Mouse (Mus musculus): ENCODE measurements at regions not wholly inside any gene's neighbourhood (a gene's known extent, or its start where the extent isn't known, plus 50 kb on each side); places are given as distances from the start of the nearest gene placed in this dataset.

- no peaks in the 10 kb centered on the region for H3K9me3 ChIP-seq (ENCODE audit: control insufficient read depth, low read length)
- no peaks in the 10 kb centered on the region for H3K36me3 ChIP-seq (ENCODE audit: control insufficient read depth, insufficient read depth, low read length)
- ATAC-seq = no peak
- no peaks in the 10 kb centered on the region for H3K27me3 ChIP-seq (replicated peaks; ENCODE audit: control insufficient read depth, insufficient read depth, low read length)
- no peak overlapping the region for H3K4me3 ChIP-seq (ENCODE audit: low read length)
- no peaks in the 10 kb centered on the region for H3K4me1 ChIP-seq (ENCODE audit: control insufficient read depth, insufficient read depth, low read depth, low read length)
- 75% methylated on average over 2 of the region's 2 CpGs for WGBS
- H3K4me2 ChIP-seq (ENCODE audit: low read length) = no peak overlapping the region
- no peak overlapping the region for H3K27ac ChIP-seq (ENCODE audit: low read depth, low read length)
- no peak overlapping the region for H3K9ac ChIP-seq (ENCODE audit: low read depth, low read length)
Observed at GRCm38 (mm10) chr1:61151742-61152141, 174.0 kb downstream of the Icos start.

- Histone ChIP-seq H3K27ac (ENCODE audit: low read depth, low read length) (no peak overlapping the region), H3K4me1 (ENCODE audit: control insufficient read depth, insufficient read depth, low read depth, low read length) (no peaks in the 10 kb centered on the region), H3K27me3 (replicated peaks; ENCODE audit: control insufficient read depth, insufficient read depth, low read length) (no peaks in the 10 kb centered on the region), H3K9me3 (ENCODE audit: control insufficient read depth, low read length) (no peaks in the 10 kb centered on the region), H3K9ac (ENCODE audit: low read depth, low read length) (no peak overlapping the region), H3K4me3 (ENCODE audit: low read length) (no peak overlapping the region), H3K36me3 (ENCODE audit: control insufficient read depth, insufficient read depth, low read length) (no peaks in the 10 kb centered on the region), H3K4me2 (ENCODE audit: low read length) (no peak overlapping the region)
- no peak for ATAC-seq
- WGBS = 82% methylated on average over 5 of the region's 5 CpGs
Observed at GRCm38 (mm10) chr1:61152157-61152556, 174.4 kb downstream of the Icos start.

DNA sequence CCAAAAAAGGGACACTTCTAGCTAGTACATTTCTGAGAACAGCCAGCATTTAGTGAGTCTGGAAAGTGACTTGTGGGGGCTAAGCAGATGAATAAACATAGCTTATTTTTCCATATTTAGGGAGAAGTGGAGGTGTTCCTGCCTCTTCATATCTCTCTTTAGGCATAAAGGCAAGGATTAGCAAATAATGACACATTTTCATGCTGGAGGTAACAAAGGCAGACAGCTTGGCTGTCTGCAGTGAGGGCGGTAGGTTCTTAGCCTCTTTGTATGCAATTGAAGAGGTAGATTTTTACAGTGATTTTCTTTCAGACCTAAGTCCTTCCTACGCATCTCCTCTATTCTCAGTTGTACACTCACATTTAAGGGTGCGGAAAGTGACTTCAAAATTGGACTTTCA, 176.5 kb downstream of the Icos start:
- Histone ChIP-seq H3K9ac (ENCODE audit: low read depth, low read length) (no peak overlapping the region), H3K36me3 (ENCODE audit: control insufficient read depth, insufficient read depth, low read length) (no peaks in the 10 kb centered on the region), H3K27me3 (replicated peaks; ENCODE audit: control insufficient read depth, insufficient read depth, low read length) (no peaks in the 10 kb centered on the region), H3K4me1 (ENCODE audit: control insufficient read depth, insufficient read depth, low read depth, low read length) (no peaks in the 10 kb centered on the region), H3K27ac (ENCODE audit: low read depth, low read length) (no peak overlapping the region), H3K9me3 (ENCODE audit: control insufficient read depth, low read length) (no peaks in the 10 kb centered on the region), H3K4me2 (ENCODE audit: low read length) (no peak overlapping the region), H3K4me3 (ENCODE audit: low read length) (no peak overlapping the region)
- WGBS = 91% methylated on average over 3 of the region's 3 CpGs
- ATAC-seq = no peak

DNA sequence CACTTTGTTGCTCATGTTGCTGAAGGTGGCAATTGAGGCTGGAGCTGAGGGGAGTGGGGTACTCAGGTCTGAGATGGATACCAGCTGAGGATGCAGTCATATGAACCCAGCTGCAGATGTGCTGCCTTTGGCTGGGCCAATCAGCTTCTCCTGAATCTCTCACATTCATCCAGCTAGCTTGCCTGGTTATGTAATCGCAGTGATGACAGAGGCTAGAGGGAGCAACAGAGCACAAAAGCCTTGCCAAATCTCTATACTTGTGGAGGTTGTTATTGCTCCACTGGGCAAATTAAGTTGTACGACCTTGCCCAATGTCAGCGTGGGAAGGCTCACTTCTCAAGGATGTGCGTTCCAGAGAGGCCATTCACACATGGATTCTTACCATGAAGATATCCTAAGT, 179.5 kb downstream of the Icos start:
- no peak for ATAC-seq
- Histone ChIP-seq H3K4me1 (ENCODE audit: control insufficient read depth, insufficient read depth, low read depth, low read length) (no peaks in the 10 kb centered on the region), H3K9me3 (ENCODE audit: control insufficient read depth, low read length) (no peaks in the 10 kb centered on the region), H3K27ac (ENCODE audit: low read depth, low read length) (no peak overlapping the region), H3K27me3 (replicated peaks; ENCODE audit: control insufficient read depth, insufficient read depth, low read length) (no peaks in the 10 kb centered on the region), H3K9ac (ENCODE audit: low read depth, low read length) (no peak overlapping the region), H3K36me3 (ENCODE audit: control insufficient read depth, insufficient read depth, low read length) (no peaks in the 10 kb centered on the region), H3K4me2 (ENCODE audit: low read length) (no peak overlapping the region), H3K4me3 (ENCODE audit: low read length) (no peak overlapping the region)
- WGBS = 67% methylated on average over 4 of the region's 4 CpGs

DNA sequence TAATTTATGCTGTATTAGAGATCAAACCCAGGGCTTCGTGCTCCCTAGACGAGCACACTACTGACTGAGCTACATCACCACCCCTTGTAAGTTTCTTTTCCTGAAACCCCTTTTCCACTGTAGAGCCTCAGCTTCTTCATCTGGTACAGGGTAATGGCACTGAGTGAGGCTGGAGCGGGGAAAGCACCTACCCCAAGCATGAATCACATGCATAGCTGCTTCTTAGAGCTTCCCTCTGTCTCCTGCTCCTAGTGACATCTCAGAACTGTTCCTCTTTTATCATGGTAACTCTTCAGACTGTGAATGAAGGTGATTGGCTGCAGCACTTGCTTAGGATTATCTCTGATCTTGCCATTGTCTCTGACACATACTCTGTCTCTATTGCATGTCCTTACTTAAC, 182.8 kb downstream of the Icos start:
- H3K36me3 ChIP-seq (ENCODE audit: control insufficient read depth, insufficient read depth, low read length) = no peaks in the 10 kb centered on the region
- no peak overlapping the region for H3K27ac ChIP-seq (ENCODE audit: low read depth, low read length)
- no peaks in the 10 kb centered on the region for H3K9me3 ChIP-seq (ENCODE audit: control insufficient read depth, low read length)
- no peak overlapping the region for H3K9ac ChIP-seq (ENCODE audit: low read depth, low read length)
- H3K27me3 ChIP-seq (replicated peaks; ENCODE audit: control insufficient read depth, insufficient read depth, low read length) = no peaks in the 10 kb centered on the region
- H3K4me3 ChIP-seq (ENCODE audit: low read length) = no peak overlapping the region
- 80% methylated on average over 3 of the region's 3 CpGs for WGBS
- no peaks in the 10 kb centered on the region for H3K4me1 ChIP-seq (ENCODE audit: control insufficient read depth, insufficient read depth, low read depth, low read length)
- H3K4me2 ChIP-seq (ENCODE audit: low read length) = no peak overlapping the region
- ATAC-seq = no peak

- H3K27me3 ChIP-seq (replicated peaks; ENCODE audit: control insufficient read depth, insufficient read depth, low read length) = no peaks in the 10 kb centered on the region
- no peak overlapping the region for H3K4me2 ChIP-seq (ENCODE audit: low read length)
- H3K36me3 ChIP-seq (ENCODE audit: control insufficient read depth, insufficient read depth, low read length) = no peaks in the 10 kb centered on the region
- no peaks in the 10 kb centered on the region for H3K4me1 ChIP-seq (ENCODE audit: control insufficient read depth, insufficient read depth, low read depth, low read length)
- no peak for ATAC-seq
- 92% methylated on average over 2 of the region's 2 CpGs for WGBS
- H3K27ac ChIP-seq (ENCODE audit: low read depth, low read length) = no peak overlapping the region
- H3K9me3 ChIP-seq (ENCODE audit: control insufficient read depth, low read length) = no peaks in the 10 kb centered on the region
- H3K9ac ChIP-seq (ENCODE audit: low read depth, low read length) = no peak overlapping the region
- H3K4me3 ChIP-seq (ENCODE audit: low read length) = no peak overlapping the region
Observed at GRCm38 (mm10) chr1:61164271-61164670, 186.5 kb downstream of the Icos start.

- Histone ChIP-seq H3K4me3 (ENCODE audit: low read length) (no peak overlapping the region), H3K9ac (ENCODE audit: low read depth, low read length) (no peak overlapping the region), H3K9me3 (ENCODE audit: control insufficient read depth, low read length) (no peaks in the 10 kb centered on the region), H3K27me3 (replicated peaks; ENCODE audit: control insufficient read depth, insufficient read depth, low read length) (no peaks in the 10 kb centered on the region), H3K4me2 (ENCODE audit: low read length) (no peak overlapping the region), H3K27ac (ENCODE audit: low read depth, low read length) (no peak overlapping the region), H3K4me1 (ENCODE audit: control insufficient read depth, insufficient read depth, low read depth, low read length) (no peaks in the 10 kb centered on the region), H3K36me3 (ENCODE audit: control insufficient read depth, insufficient read depth, low read length) (no peaks in the 10 kb centered on the region)
- WGBS = 71% methylated on average over 6 of the region's 6 CpGs
- ATAC-seq = no peak
Observed at GRCm38 (mm10) chr1:61171941-61172340, 194.2 kb downstream of the Icos start.

GRCm38 (mm10) chr1:61172946-61173345, 195.2 kb downstream of the Icos start:
- Histone ChIP-seq H3K27ac (ENCODE audit: low read depth, low read length) (no peak overlapping the region), H3K4me3 (ENCODE audit: low read length) (no peak overlapping the region), H3K9ac (ENCODE audit: low read depth, low read length) (no peak overlapping the region), H3K36me3 (ENCODE audit: control insufficient read depth, insufficient read depth, low read length) (no peaks in the 10 kb centered on the region), H3K4me2 (ENCODE audit: low read length) (no peak overlapping the region), H3K9me3 (ENCODE audit: control insufficient read depth, low read length) (no peaks in the 10 kb centered on the region), H3K4me1 (ENCODE audit: control insufficient read depth, insufficient read depth, low read depth, low read length) (no peaks in the 10 kb centered on the region), H3K27me3 (replicated peaks; ENCODE audit: control insufficient read depth, insufficient read depth, low read length) (no peaks in the 10 kb centered on the region)
- ATAC-seq = no peak
- WGBS = 76% methylated on average over 6 of the region's 6 CpGs

GRCm38 (mm10) chr1:61175239-61175638, 197.5 kb downstream of the Icos start:
- H3K4me2 ChIP-seq (ENCODE audit: low read length) = no peak overlapping the region
- no peak overlapping the region for H3K9ac ChIP-seq (ENCODE audit: low read depth, low read length)
- H3K4me3 ChIP-seq (ENCODE audit: low read length) = no peak overlapping the region
- H3K9me3 ChIP-seq (ENCODE audit: control insufficient read depth, low read length) = no peaks in the 10 kb centered on the region
- H3K27me3 ChIP-seq (replicated peaks; ENCODE audit: control insufficient read depth, insufficient read depth, low read length) = no peaks in the 10 kb centered on the region
- H3K27ac ChIP-seq (ENCODE audit: low read depth, low read length) = no peak overlapping the region
- H3K4me1 ChIP-seq (ENCODE audit: control insufficient read depth, insufficient read depth, low read depth, low read length) = peaks cover 10% of the 10 kb centered on the region
- 93% methylated on average over 2 of the region's 2 CpGs for WGBS
- ATAC-seq = no peak
- no peaks in the 10 kb centered on the region for H3K36me3 ChIP-seq (ENCODE audit: control insufficient read depth, insufficient read depth, low read length)

DNA sequence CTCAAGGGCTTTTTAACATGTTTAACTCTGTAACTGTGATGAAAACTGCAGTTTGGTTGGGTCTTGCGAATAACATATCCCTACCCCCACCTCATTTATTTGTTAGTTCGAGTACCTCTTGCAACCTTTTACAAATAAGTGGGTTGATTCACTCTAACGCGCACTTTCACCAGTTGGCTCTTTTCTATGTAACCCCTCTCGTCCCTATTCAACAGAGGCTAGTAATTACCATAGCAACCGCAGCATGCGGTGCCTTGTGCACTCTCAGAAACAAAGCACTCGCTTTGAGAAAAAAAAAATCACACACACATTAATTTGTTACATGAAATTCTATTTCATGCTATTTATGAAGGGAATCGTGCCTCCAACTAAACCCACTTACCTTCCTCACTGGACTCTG, 201.7 kb downstream of the Icos start:
- H3K4me1 ChIP-seq (ENCODE audit: control insufficient read depth, insufficient read depth, low read depth, low read length) = peaks cover 15% of the 10 kb centered on the region
- no peaks in the 10 kb centered on the region for H3K9me3 ChIP-seq (ENCODE audit: control insufficient read depth, low read length)
- WGBS = 15% methylated on average over 9 of the region's 9 CpGs
- H3K27ac ChIP-seq (ENCODE audit: low read depth, low read length) = 0 out of 2 replicates have a peak overlapping the region, but pooled peaks have one; percentile 49
- H3K36me3 ChIP-seq (ENCODE audit: control insufficient read depth, insufficient read depth, low read length) = no peaks in the 10 kb centered on the region
- H3K4me2 ChIP-seq (ENCODE audit: low read length) = peak overlapping the region; percentile 34
- no peak overlapping the region for H3K4me3 ChIP-seq (ENCODE audit: low read length)
- H3K27me3 ChIP-seq (replicated peaks; ENCODE audit: control insufficient read depth, insufficient read depth, low read length) = no peaks in the 10 kb centered on the region
- no peak for ATAC-seq
- H3K9ac ChIP-seq (ENCODE audit: low read depth, low read length) = no peak overlapping the region
